Mouse (Mus musculus) duodenum, adult 2 months (tissue): Measurements from ENCODE around the gene Gm21943. TPM values are rescaled to one million over a fixed set of nuclear protein-coding genes. Genes with fewer than 3 reads are reported as not detected.

Experiments used
- polyA plus RNA-seq: library from polyadenylated mRNA; depleted of rRNA; stranded (reverse); fragments of >200 nt; gene quantifications from 2 replicates; pipeline ENCODE4 v1.2.3, GENCODE M21; 2012; ENCODE audit warnings: low replicate concordance; rRNA removed

Gene Gm21943
- not detected in 2 replicates for polyA plus RNA-seq

GRCm38 (mm10) chrY:57533644-57534043 is at the start of gene Gm21943:
Gene Gm21943 (minus strand): TSS chrY:57533744.

Other genes starting within 250 kb of the Gm21943 start
- not detected in 2 replicates for gene Gm28961, start 172.0 kb upstream of the Gm21943 start, polyA plus RNA-seq